16 mouse cellular contexts compared by ENCODE assay signal in genomic region chr7:100077071-100077470, GRCm38 (mm10).
"Had no signal": no experiment of that assay in that cellular context is flagged by ENCODE, and none has a peak within 500 bp of the region (broad histone marks: within the 10 kb centered on the region; RNA-seq: fewer than 3 reads in every experiment).

No protein-coding gene starts in this region.

- ATAC-seq: hindbrain, embryonic 16.5 days; inflammation-experienced regulatory T-cells, adult 6 months had no signal

- H3K4me1 ChIP-seq: hindbrain, embryonic 12.5 days; limb, embryonic 12.5 days; liver, embryonic 13.5 days; neural tube, embryonic 12.5 days had no signal

- H3K4me2 ChIP-seq: hindbrain, embryonic 12.5 days; limb, embryonic 12.5 days; liver, embryonic 13.5 days; lung, embryonic 14.5 days; neural tube, embryonic 12.5 days; stomach, embryonic 15.5 days had no signal

- H3K4me3 ChIP-seq: hindbrain, embryonic 12.5 days; layer of hippocampus, adult 2 months; limb, embryonic 12.5 days; liver, embryonic 13.5 days; midbrain, embryonic 10.5 days; neural tube, embryonic 12.5 days; stomach, embryonic 15.5 days had no signal

- H3K27me3 ChIP-seq: hindbrain, embryonic 12.5 days; limb, embryonic 12.5 days; liver, embryonic 13.5 days; neural tube, embryonic 12.5 days; stomach, embryonic 15.5 days had no signal

- H3K9me3 ChIP-seq: hindbrain, embryonic 12.5 days; limb, embryonic 12.5 days; liver, embryonic 13.5 days; midbrain, embryonic 10.5 days; neural tube, embryonic 12.5 days; stomach, embryonic 15.5 days had no signal

- H3K36me3 ChIP-seq: stomach, embryonic 15.5 days had no signal

- H3K27ac ChIP-seq: hindbrain, embryonic 12.5 days; layer of hippocampus, adult 2 months; limb, embryonic 12.5 days; liver, embryonic 13.5 days; midbrain, embryonic 10.5 days; neural tube, embryonic 12.5 days; stomach, embryonic 15.5 days had no signal

- DNase-seq: liver, embryonic 13.5 days; lung, embryonic 14.5 days; lung, postnatal 10 days; lung, postnatal 4 days; midbrain, embryonic 14.5 days; retina, postnatal 1 day; thymus, adult 2 months; thymus, postnatal 25 days had no signal

- H3K9ac ChIP-seq: hindbrain, embryonic 12.5 days; limb, embryonic 12.5 days; liver, embryonic 13.5 days; lung, embryonic 14.5 days; neural tube, embryonic 12.5 days; stomach, embryonic 15.5 days had no signal
